Mouse (Mus musculus): ENCODE data around the gene Abcb4.

DNA sequence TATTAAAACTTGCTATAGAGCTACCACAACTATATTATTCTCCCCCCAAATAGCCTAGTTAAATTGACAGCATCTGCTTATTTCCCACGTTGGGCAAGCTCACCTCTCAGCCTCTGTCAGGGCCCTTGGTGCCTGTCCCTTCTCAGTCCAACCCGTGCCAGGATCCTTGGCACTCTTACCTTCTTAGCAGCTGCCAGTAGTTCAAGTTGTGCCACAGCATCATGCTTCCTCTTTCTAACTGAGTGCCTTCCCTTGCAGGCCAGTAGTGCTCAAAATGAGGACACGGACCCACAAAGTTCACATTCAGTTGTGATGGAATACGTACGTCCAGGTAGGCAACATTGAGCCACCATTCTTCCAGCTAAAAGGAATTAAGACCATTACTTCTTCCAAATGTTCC lies 94.4 kb downstream of the Abcb4 start:
- no peak for TF ChIP-seq HCFC1 (IDR thresholded peaks at IDR 0.05; ENCODE audit: borderline replicate concordance, insufficient read depth, low read length)
- TF ChIP-seq ZNF384 (IDR thresholded peaks at IDR 0.05; ENCODE audit: low read depth, low read length): no peak
- TF ChIP-seq CHD2 (IDR thresholded peaks at IDR 0.05; ENCODE audit: low read depth, low read length): no peak
- TF ChIP-seq MAFK (IDR thresholded peaks at IDR 0.05; ENCODE audit: insufficient read depth, low read depth, low read length): no peak
- no peak for TF ChIP-seq ZC3H11A (IDR thresholded peaks at IDR 0.05; ENCODE audit: borderline replicate concordance, low read depth, low read length)
